Mouse (Mus musculus): ENCODE results near the gene Fgfr2. TPM values are rescaled to one million over a fixed set of nuclear protein-coding genes. Genes with fewer than 3 reads are reported as not detected.

The Fgfr2 gene
- polyA plus RNA-seq, 1 experiment from 2014 or later, result 110 TPM

GRCm38 (mm10) chr7:132264763-132265162 lies 858.4 kb downstream of the Fgfr2 start:
- no peak overlapping the region for H3K9ac ChIP-seq (replicated peaks; ENCODE audit: low read depth)
- no peak overlapping the region for H3K4me2 ChIP-seq (replicated peaks; ENCODE audit: low read depth, low read length)
- WGBS, result 70% methylated on average over 3 of the region's 3 CpGs
- H3K9me3 ChIP-seq (ENCODE audit: low read length), result no peaks in the 10 kb centered on the region
- TF ChIP-seq CTCF (IDR thresholded peaks at IDR 0.05) (no peak), EP300 (IDR thresholded peaks at IDR 0.05) (no peak)
- DNase-seq (ENCODE audit: low spot score) (no peak), ATAC-seq (no peak)
- H3K36me3 ChIP-seq (ENCODE audit: insufficient read depth, low read length), result no peaks in the 10 kb centered on the region; the same call in 1 of the 2 replicates
- no peaks in the 10 kb centered on the region for H3K27me3 ChIP-seq (replicated peaks; ENCODE audit: insufficient read depth, low read length)
- no peak overlapping the region for H3K4me3 ChIP-seq (ENCODE audit: low read depth, low read length)
- H3K4me1 ChIP-seq (ENCODE audit: insufficient read depth, low read depth, low read length), result no peaks in the 10 kb centered on the region
- H3K27ac ChIP-seq (ENCODE audit: low read length), result no peak overlapping the region

- no peak overlapping the region for H3K4me3 ChIP-seq (ENCODE audit: low read depth, low read length)
- WGBS, result 62% methylated on average over 6 of the region's 6 CpGs
- H3K27me3 ChIP-seq (replicated peaks; ENCODE audit: insufficient read depth, low read length), result no peaks in the 10 kb centered on the region
- no peak overlapping the region for H3K4me2 ChIP-seq (replicated peaks; ENCODE audit: low read depth, low read length)
- no peaks in the 10 kb centered on the region for H3K9me3 ChIP-seq (ENCODE audit: low read length)
- no peaks in the 10 kb centered on the region; the same call in 1 of the 2 replicates for H3K36me3 ChIP-seq (ENCODE audit: insufficient read depth, low read length)
- ATAC-seq, result peak; percentile 22; the same call in 1 of the 2 replicates
- H3K4me1 ChIP-seq (ENCODE audit: insufficient read depth, low read depth, low read length), result no peaks in the 10 kb centered on the region
- TF ChIP-seq CTCF (IDR thresholded peaks at IDR 0.05), result no peak
- TF ChIP-seq EP300 (IDR thresholded peaks at IDR 0.05), result no peak
- H3K27ac ChIP-seq (ENCODE audit: low read length), result peak overlapping the region; percentile 43
- no peak for DNase-seq (ENCODE audit: low spot score)
- no peak overlapping the region for H3K9ac ChIP-seq (replicated peaks; ENCODE audit: low read depth)
Observed at GRCm38 (mm10) chr7:132263186-132263585, 860.0 kb downstream of the Fgfr2 start.

GRCm38 (mm10) chr7:132262696-132263095 lies 860.5 kb downstream of the Fgfr2 start:
- Histone ChIP-seq H3K4me2 (replicated peaks; ENCODE audit: low read depth, low read length) (no peak overlapping the region), H3K4me1 (ENCODE audit: insufficient read depth, low read depth, low read length) (no peaks in the 10 kb centered on the region), H3K27me3 (replicated peaks; ENCODE audit: insufficient read depth, low read length) (no peaks in the 10 kb centered on the region), H3K27ac (ENCODE audit: low read length) (peak overlapping the region; percentile 43), H3K9ac (replicated peaks; ENCODE audit: low read depth) (no peak overlapping the region), H3K9me3 (ENCODE audit: low read length) (no peaks in the 10 kb centered on the region), H3K4me3 (ENCODE audit: low read depth, low read length) (no peak overlapping the region), H3K36me3 (ENCODE audit: insufficient read depth, low read length) (no peaks in the 10 kb centered on the region; the same call in 1 of the 2 replicates)
- DNase-seq (ENCODE audit: low spot score), result no peak
- TF ChIP-seq EP300 (IDR thresholded peaks at IDR 0.05) (no peak; the same call in 1 of the 2 replicates), CTCF (IDR thresholded peaks at IDR 0.05) (no peak)
- peak; percentile 32 for ATAC-seq
- whole genome bisulfite sequencing, result 42% methylated on average over 6 of the region's 6 CpGs

GRCm38 (mm10) chr7:132261885-132262284 lies 861.3 kb downstream of the Fgfr2 start:
- ATAC-seq, result no peak
- no peak overlapping the region for H3K4me3 ChIP-seq (ENCODE audit: low read depth, low read length)
- H3K27ac ChIP-seq (ENCODE audit: low read length), result peak overlapping the region; percentile 71
- H3K27me3 ChIP-seq (replicated peaks; ENCODE audit: insufficient read depth, low read length), result no peaks in the 10 kb centered on the region
- WGBS, result 23% methylated on average over 3 of the region's 3 CpGs
- H3K9ac ChIP-seq (replicated peaks; ENCODE audit: low read depth), result no peak overlapping the region
- TF ChIP-seq CTCF (IDR thresholded peaks at IDR 0.05), result no peak
- TF ChIP-seq EP300 (IDR thresholded peaks at IDR 0.05), result no peak
- H3K9me3 ChIP-seq (ENCODE audit: low read length), result no peaks in the 10 kb centered on the region
- H3K36me3 ChIP-seq (ENCODE audit: insufficient read depth, low read length), result no peaks in the 10 kb centered on the region; the same call in 1 of the 2 replicates
- no peak for DNase-seq (ENCODE audit: low spot score)
- H3K4me2 ChIP-seq (replicated peaks; ENCODE audit: low read depth, low read length), result 0 out of 2 replicates have a peak overlapping the region, but pooled peaks have one; percentile 25
- no peaks in the 10 kb centered on the region for H3K4me1 ChIP-seq (ENCODE audit: insufficient read depth, low read depth, low read length)

- Histone ChIP-seq H3K27ac (ENCODE audit: low read length) (peak overlapping the region; percentile 71), H3K9ac (replicated peaks; ENCODE audit: low read depth) (no peak overlapping the region), H3K4me2 (replicated peaks; ENCODE audit: low read depth, low read length) (no peak overlapping the region), H3K4me3 (ENCODE audit: low read depth, low read length) (no peak overlapping the region), H3K36me3 (ENCODE audit: insufficient read depth, low read length) (no peaks in the 10 kb centered on the region), H3K4me1 (ENCODE audit: insufficient read depth, low read depth, low read length) (no peaks in the 10 kb centered on the region), H3K9me3 (ENCODE audit: low read length) (no peaks in the 10 kb centered on the region), H3K27me3 (replicated peaks; ENCODE audit: insufficient read depth, low read length) (no peaks in the 10 kb centered on the region)
- ATAC-seq (peak; percentile 16; the same call in 1 of the 2 replicates), DNase-seq (ENCODE audit: low spot score) (peak; percentile 58)
- TF ChIP-seq CTCF (IDR thresholded peaks at IDR 0.05), result no peak
- TF ChIP-seq EP300 (IDR thresholded peaks at IDR 0.05), result 0 out of 2 replicates have a peak, but pooled peaks have one; percentile 22
- 46% methylated on average over 5 of the region's 5 CpGs for WGBS
Observed at GRCm38 (mm10) chr7:132260632-132261031, 862.5 kb downstream of the Fgfr2 start.

GRCm38 (mm10) chr7:132258817-132259216 lies 864.3 kb downstream of the Fgfr2 start:
- no peak for TF ChIP-seq CTCF (IDR thresholded peaks at IDR 0.05)
- TF ChIP-seq EP300 (IDR thresholded peaks at IDR 0.05), result peak; percentile 53
- Histone ChIP-seq H3K9me3 (ENCODE audit: low read length) (no peaks in the 10 kb centered on the region), H3K9ac (replicated peaks; ENCODE audit: low read depth) (no peak overlapping the region), H3K27me3 (replicated peaks; ENCODE audit: insufficient read depth, low read length) (no peaks in the 10 kb centered on the region), H3K4me3 (ENCODE audit: low read depth, low read length) (no peak overlapping the region), H3K36me3 (ENCODE audit: insufficient read depth, low read length) (no peaks in the 10 kb centered on the region), H3K27ac (ENCODE audit: low read length) (peak overlapping the region; percentile 71), H3K4me2 (replicated peaks; ENCODE audit: low read depth, low read length) (no peak overlapping the region), H3K4me1 (ENCODE audit: insufficient read depth, low read depth, low read length) (no peaks in the 10 kb centered on the region)
- peak; percentile 91 for DNase-seq (ENCODE audit: low spot score)
- WGBS, result 39% methylated on average over 7 of the region's 7 CpGs
- peak; percentile 72 for ATAC-seq
